Mouse (Mus musculus) kidney, postnatal 10 days (tissue): ENCODE measurements at regions not wholly inside any gene's neighbourhood (a gene's known extent, or its start where the extent isn't known, plus 50 kb on each side); places are given as distances from the start of the nearest gene placed in this dataset.
"Not testable (repeated sequence)": the region's sequence is repeated elsewhere in the genome, so short reads cannot be mapped to it uniquely, and the experiment has no call there.

Source experiments
- DNase-seq: peaks from one replicate; pipeline ENCODE4 v3.0.0; 2021; ENCODE audit warnings: mixed read lengths

GRCm38 (mm10) chr1:166901574-166901973 is 99.6 kb upstream of the Fam78b start:
- DNase-seq = no peak

- DNase-seq = no peak
Observed at GRCm38 (mm10) chr1:166903417-166903816, 97.8 kb upstream of the Fam78b start.

- DNase-seq = no peak
Observed at GRCm38 (mm10) chr1:166908231-166908805, 92.9 kb upstream of the Fam78b start.

- not testable (repeated sequence) for DNase-seq
Observed at GRCm38 (mm10) chr1:166912195-166912594, 89.0 kb upstream of the Fam78b start.

GRCm38 (mm10) chr1:166922911-166923712 is 78.1 kb upstream of the Fam78b start:
- DNase-seq = no peak

- no peak for DNase-seq
Observed at GRCm38 (mm10) chr1:166923713-166923975, 77.6 kb upstream of the Fam78b start.

- no peak for DNase-seq
Observed at GRCm38 (mm10) chr1:166924126-166924525, 77.1 kb upstream of the Fam78b start.

GRCm38 (mm10) chr1:166926078-166926477 is 75.1 kb upstream of the Fam78b start:
- DNase-seq = no peak

GRCm38 (mm10) chr1:166939744-166940143 is 61.5 kb upstream of the Fam78b start:
- DNase-seq = not testable (repeated sequence)

GRCm38 (mm10) chr1:166940146-166941076 is 60.8 kb upstream of the Fam78b start:
- DNase-seq = not testable (repeated sequence)

- no peak for DNase-seq
Observed at GRCm38 (mm10) chr1:166942201-166942600, 59.0 kb upstream of the Fam78b start.

GRCm38 (mm10) chr1:166944540-166944939 is 56.7 kb upstream of the Fam78b start:
- DNase-seq = no peak

- peak; percentile 8 for DNase-seq
Observed at GRCm38 (mm10) chr1:166947844-166948702, 53.1 kb upstream of the Fam78b start.
